Mouse (Mus musculus) erythroblast, adult 5-6 weeks (primary cell): ENCODE data around the gene Ly75. TPM values are rescaled to one million over a fixed set of nuclear protein-coding genes. Genes with fewer than 3 reads are reported as not detected.

Source experiments
- ATAC-seq: replicated peaks from 2 replicates; pipeline ENCODE4 v1.8.0; 2016; ENCODE audit warnings: moderate number of reproducible peaks, mild to moderate bottlenecking, moderate TSS enrichment, inconsistent platforms; ENCODE audit not compliant: poor library complexity, low FRiP score, severe bottlenecking
- total RNA-seq, 2 experiments: library from RNA; stranded (forward) in 1 of 2; stranded (reverse) in 1 of 2; fragments of 150-400 nt in 1 of 2; fragments of 200-764, 138-1000 nt in 1 of 2; gene quantifications; 2 replicates each; pipeline versions ENCODE4 v1.2.3 to v1.2.4; 2015 to 2017; ENCODE audit warnings: low replicate concordance in 2 of 2

The Ly75 gene
- total RNA-seq, 2 experiments from 2014 or later = 7.9 to 8.2 TPM

- no peak for ATAC-seq
Measured at GRCm38 (mm10) chr2:60337937-60338336, 45.2 kb downstream of the Ly75 start.

- no peak for ATAC-seq
Measured at GRCm38 (mm10) chr2:60328641-60329040, 54.5 kb downstream of the Ly75 start.

- no peak for ATAC-seq
Measured at GRCm38 (mm10) chr2:60327581-60327980, 55.5 kb downstream of the Ly75 start.

GRCm38 (mm10) chr2:60326948-60327347 lies 56.2 kb downstream of the Ly75 start:
- ATAC-seq = no peak

- ATAC-seq = no peak
Measured at GRCm38 (mm10) chr2:60323411-60323810, 59.7 kb downstream of the Ly75 start.

- no peak for ATAC-seq
Measured at GRCm38 (mm10) chr2:60322031-60322726, 60.9 kb downstream of the Ly75 start.

GRCm38 (mm10) chr2:60303796-60304195 lies 79.3 kb downstream of the Ly75 start:
- ATAC-seq = no peak

- no peak for ATAC-seq
Measured at GRCm38 (mm10) chr2:60299323-60299722, 83.8 kb downstream of the Ly75 start.

GRCm38 (mm10) chr2:60298266-60298665 lies 84.8 kb downstream of the Ly75 start:
- no peak for ATAC-seq

- no peak for ATAC-seq
Measured at GRCm38 (mm10) chr2:60291381-60291780, 91.7 kb downstream of the Ly75 start.

- ATAC-seq = no peak
Measured at GRCm38 (mm10) chr2:60289451-60289850, 93.7 kb downstream of the Ly75 start.

GRCm38 (mm10) chr2:60288606-60289005 lies 94.5 kb downstream of the Ly75 start:
- no peak for ATAC-seq

GRCm38 (mm10) chr2:60285107-60285617 lies 97.9 kb downstream of the Ly75 start:
- no peak for ATAC-seq

- ATAC-seq = no peak
Measured at GRCm38 (mm10) chr2:60284467-60284821, 98.7 kb downstream of the Ly75 start, which contains the start of gene Cd302. Gene Cd302, minus strand, starts transcription at chr2:60284488.

- ATAC-seq = no peak
Measured at GRCm38 (mm10) chr2:60283751-60284466, 99.2 kb downstream of the Ly75 start.

GRCm38 (mm10) chr2:60283208-60283750 lies 99.8 kb downstream of the Ly75 start:
- no peak for ATAC-seq

- no peak for ATAC-seq
Measured at GRCm38 (mm10) chr2:60282625-60283024, 100.5 kb downstream of the Ly75 start.

- ATAC-seq = no peak
Measured at GRCm38 (mm10) chr2:60278627-60279026, 104.5 kb downstream of the Ly75 start.

- no peak for ATAC-seq
Measured at GRCm38 (mm10) chr2:60269856-60270479, 113.1 kb downstream of the Ly75 start.

- no peak for ATAC-seq
Measured at GRCm38 (mm10) chr2:60267567-60267966, 115.5 kb downstream of the Ly75 start.
